Mouse (Mus musculus) frontal cortex, postnatal 14 days (tissue): ENCODE data around the gene Sdhaf2.
A peak's percentile ranks its signal among the peaks of the same experiment; 100 is the strongest.
"Not testable (repeated sequence)": the region's sequence is repeated elsewhere in the genome, so short reads cannot be mapped to it uniquely, and the experiment has no call there.

ENCODE experiments used
- DNase-seq, 2 experiments: peaks; one replicate each; pipeline ENCODE4 v3.0.0; 2022; ENCODE audit warnings: low spot score in 2 of 2

Sdhaf2 gene

GRCm38 (mm10) chr19:10525910-10526309, at the start of gene Sdhaf2:
Sdhaf2 (minus strand) TSS chr19:10526142.
- peak in 1 of 2 experiments; percentile 13 for DNase-seq

DNA sequence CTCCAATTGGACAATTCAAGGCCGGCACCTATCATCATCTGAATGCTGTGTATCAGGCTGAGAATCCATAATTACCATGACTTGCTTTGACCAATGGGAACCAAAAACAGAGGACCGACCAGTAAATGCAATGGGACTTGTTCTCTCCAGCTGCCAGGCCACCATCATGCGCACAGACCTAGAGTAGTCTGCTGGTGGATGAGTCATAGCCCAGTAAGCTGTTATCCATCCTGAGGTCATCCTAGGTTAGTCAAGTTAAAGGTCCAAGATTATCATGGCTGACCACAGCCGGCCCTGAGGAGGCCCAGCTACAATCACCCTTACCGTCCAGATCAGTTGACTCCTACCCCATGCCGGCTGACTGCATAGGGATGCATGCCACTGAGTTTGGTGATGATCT, 43.7 kb upstream of the Sdhaf2 start:
- no peak for DNase-seq

- no peak for DNase-seq
These were observed 39.3 kb upstream of the Sdhaf2 start for GRCm38 (mm10) chr19:10565217-10565616.

- DNase-seq = no peak
These were observed 38.3 kb upstream of the Sdhaf2 start for GRCm38 (mm10) chr19:10564278-10564677.

DNA sequence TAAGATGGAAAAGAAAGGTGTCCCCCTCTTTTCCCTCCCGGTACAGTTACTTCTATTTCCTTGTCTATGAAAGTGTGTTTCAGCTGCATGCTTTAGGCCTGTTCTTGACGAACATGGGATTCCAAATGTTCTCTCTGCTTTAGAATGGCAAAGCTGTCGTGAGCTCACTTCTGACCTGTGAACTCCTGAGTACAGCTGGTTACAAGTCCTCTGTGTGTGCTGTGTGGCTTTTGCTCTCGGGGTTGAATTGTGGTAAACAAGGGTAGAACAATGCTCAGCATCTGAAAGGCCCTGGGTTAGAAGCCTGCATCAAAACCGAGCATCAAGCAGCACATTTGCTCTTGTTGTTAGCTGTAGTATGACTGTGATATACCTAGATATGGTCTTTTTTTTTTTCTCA, 36.4 kb upstream of the Sdhaf2 start:
- no peak for DNase-seq

DNA sequence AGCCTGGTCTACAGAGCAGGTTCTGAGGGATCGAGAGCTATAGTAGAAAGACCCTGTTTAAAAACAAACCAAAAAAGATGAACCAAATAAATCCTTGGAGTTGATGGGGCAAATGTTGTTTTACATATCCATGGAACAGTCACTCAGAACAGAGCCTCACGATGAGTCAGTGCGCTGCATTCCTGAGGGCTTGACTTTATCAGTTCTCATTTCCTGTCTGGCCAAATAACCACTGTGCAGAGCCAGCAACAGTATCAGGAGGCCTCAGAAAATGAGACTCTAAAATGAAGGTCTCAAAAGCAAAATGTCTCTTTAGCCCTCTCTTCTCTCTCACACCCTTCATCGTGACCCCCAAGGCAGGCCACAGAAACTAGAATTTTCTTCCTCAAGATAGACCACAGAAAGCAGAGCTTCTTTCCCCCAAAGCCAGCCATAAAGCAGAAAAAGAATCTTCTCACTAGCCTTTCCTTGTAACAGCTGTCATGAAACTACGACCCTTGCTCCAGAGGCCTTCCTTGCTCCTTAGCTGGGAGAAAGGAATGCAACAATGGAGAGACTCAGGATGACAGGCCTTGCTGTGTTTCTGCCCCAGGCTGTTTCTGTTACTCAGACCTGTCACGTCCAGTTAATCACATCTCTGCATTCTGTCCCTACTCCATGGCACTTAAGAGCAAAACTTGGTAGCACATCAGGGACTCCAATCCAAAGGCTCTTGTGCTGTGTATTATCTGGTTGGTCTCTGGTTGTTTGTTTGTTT, 35.8 kb upstream of the Sdhaf2 start:
- no peak for DNase-seq

- no peak for DNase-seq
These were observed 34.2 kb upstream of the Sdhaf2 start for GRCm38 (mm10) chr19:10560108-10560507.

GRCm38 (mm10) chr19:10557837-10558375, 32.0 kb upstream of the Sdhaf2 start:
- not testable (repeated sequence) for DNase-seq

DNA sequence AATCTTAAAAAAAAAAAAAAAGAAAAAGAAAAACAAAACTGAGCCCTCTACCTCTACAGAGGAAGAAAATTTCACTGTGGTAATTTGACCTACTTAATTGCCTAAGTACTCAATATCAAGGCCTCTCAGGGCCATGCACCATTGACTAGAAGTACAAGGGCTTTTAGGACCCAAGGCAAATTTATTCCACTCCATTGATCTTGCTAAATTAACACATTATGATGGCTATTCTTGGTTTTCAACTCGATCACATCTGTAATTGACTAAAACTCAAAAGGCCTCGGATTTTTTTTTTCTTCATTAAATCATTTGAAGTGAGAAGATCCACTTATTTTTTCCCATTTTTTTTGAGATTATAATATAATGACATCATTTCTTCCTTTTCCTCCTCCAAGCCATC, 31.5 kb upstream of the Sdhaf2 start:
- no peak for DNase-seq

DNA sequence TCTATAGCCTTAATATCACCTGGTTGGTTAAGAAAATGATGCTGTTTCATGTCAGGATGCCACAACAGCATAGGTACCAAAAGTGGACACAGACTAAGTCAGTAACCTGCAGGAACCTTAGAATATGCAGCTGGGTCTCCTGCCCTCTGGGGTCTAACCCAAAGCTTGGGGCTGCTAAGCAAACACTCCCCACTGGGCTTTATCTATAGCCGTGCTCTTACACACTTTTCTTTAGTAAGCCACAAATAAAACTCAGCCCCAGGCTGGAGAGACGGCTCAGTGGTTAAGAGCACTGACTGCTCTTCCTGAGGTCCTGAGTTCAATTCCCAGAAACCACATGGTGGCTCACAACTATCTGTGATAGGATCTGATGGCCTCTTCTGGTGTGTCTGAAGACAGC, 31.1 kb upstream of the Sdhaf2 start:
- DNase-seq = no peak

DNA sequence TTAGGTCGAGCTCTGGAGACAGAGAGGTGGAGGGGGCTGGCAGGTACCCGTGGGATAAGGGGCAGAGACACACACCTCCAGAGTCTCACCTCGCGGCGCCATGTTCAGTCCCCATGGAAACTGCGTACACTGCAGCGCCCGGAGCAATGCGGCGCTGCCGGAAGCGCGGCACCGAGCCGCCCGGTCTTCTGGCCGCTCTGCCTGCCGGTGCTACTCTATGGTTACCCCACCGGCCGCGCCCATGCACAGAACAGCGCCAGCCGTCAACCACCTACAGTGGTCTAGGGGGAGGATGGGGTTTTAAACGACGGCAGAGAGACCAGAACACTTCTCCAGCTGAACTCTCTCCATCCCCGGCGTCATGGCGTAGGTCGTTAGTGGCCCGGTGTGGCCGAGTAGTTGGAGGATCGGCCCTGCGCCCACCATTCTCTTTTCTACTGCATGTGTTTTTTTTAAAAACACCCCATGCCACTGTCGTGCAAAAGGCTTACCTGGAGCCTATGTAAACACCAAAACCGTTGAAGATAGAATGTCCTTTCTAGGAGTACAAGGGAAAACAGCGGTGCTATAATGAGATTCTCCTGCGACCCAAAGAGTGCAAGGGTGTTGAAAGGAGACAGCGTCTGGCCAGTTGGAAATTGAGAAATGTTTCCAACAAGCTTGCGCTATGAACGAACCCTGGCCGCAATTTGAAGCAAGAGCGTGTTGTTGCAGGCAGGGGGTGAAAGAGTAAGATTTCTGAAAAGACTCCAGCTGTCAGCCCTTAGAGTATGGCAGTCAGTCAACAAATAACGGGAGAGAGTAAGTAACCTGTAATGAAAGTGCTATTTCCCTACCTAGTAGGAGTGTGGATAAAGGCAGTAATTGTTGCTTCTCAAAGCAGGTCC, 29.9 kb upstream of the Sdhaf2 start, which contains the start of gene Tmem216:
Tmem216 (minus strand) TSS at position 615 of the 887 bp plus-strand sequence.
- peak; percentile 71 for DNase-seq

DNA sequence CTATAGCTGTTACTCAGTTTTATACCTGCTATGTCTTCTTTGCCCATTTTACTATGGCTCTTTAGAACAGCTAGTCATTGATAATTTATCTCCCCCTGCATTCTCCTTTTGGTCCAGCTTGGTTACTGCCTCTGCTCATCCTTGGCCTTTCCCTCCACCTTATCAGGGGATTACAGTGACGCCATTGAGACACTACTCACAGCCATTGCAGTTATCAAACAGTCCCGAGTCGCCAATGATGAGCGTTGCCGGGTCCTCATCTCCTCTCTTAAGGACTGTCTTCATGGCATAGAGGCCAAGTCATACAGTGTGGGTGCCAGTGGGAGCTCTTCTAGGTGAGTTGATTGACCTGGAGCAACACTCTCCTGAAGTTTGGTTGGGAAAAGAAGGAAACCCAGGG, 13.5 kb upstream of the Sdhaf2 start:
- DNase-seq = no peak

GRCm38 (mm10) chr19:10530082-10530481, 4.1 kb upstream of the Sdhaf2 start:
- no peak for DNase-seq

GRCm38 (mm10) chr19:10525106-10525901, 638 bp downstream of the Sdhaf2 start, which contains the start of gene Cpsf7:
Cpsf7 (plus strand) TSS chr19:10525266.
- DNase-seq = peak; percentile 82 to 84

DNA sequence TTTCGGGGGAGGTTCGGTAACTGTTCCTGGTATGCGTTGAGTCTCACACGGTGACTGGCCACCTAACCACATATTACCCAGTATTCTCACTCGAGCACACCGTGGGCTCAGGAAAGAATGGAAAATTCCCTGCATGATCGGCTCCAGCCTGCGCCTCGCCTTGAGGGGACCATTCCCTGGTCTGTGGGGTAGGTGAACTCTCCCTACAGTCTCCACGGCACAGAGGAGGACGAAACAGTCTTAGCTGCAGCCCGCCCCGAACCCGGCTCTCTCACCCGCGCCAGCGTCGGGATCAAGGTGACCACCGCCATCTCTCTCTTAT, 1.2 kb downstream of the Sdhaf2 start:
- DNase-seq = no peak

- no peak for DNase-seq
These were observed 2.4 kb downstream of the Sdhaf2 start for GRCm38 (mm10) chr19:10523483-10524080.

DNA sequence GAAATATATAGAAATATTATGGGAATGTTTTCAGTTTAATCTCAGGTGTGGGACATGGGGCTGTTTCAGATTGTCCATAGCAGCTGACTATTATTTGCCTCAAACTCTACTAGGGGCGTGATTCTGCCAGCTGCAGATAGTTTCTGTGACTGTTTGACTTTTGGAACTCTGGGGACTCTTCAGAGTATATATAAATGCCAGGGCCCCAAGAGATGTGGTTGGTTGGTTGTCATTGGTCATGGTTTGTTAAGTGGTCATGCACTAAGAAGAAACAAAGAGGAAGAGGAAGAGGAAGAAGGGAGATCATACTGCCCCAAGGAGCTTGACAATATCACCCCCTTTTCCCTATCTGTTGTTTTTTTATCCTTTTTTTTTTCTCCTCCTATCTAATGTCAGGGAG, 4.0 kb downstream of the Sdhaf2 start:
- DNase-seq = no peak

- no peak for DNase-seq
These were observed 5.6 kb downstream of the Sdhaf2 start for GRCm38 (mm10) chr19:10520355-10520754.

DNA sequence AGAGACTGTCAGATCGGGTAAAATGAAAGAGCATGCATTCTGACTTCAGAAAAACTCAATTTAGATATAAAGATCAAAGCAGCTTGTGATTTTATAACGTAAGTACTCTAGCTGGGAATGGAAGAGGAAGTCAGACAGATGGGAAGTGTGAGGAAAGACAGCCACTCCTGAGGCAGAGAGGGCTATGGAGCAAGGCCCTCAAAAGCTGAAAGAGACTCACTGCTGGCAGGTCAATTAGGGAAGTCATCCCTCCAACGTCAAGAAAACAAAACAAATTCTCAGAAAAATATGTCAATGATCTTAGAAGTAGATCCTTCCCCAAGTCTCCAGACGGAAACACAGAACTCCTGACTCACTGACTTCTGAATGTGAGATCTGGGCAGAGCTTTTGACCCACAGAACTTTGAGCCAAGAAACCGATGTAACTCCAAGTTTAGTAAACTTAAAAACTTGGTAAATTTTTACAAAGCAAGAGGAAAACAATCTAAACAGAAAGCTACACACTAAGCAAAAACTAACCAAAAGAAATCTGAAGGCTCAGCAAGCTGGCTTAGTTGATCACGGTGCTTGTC, 15.1 kb downstream of the Sdhaf2 start:
- DNase-seq = no peak

- no peak for DNase-seq
These were observed 23.4 kb downstream of the Sdhaf2 start for GRCm38 (mm10) chr19:10502571-10502970.

- no peak for DNase-seq
These were observed 25.4 kb downstream of the Sdhaf2 start for GRCm38 (mm10) chr19:10500581-10500980.
